Mouse (Mus musculus): ENCODE results near the gene Vps50.

GRCm38 (mm10) chr6:3560009-3560408 is 61.8 kb downstream of the Vps50 start:
- no peak for TF ChIP-seq EP300 (IDR thresholded peaks at IDR 0.05; ENCODE audit: low read depth)
- TF ChIP-seq CTCF (IDR thresholded peaks at IDR 0.05; ENCODE audit: low read depth) = no peak
